Mouse (Mus musculus): ENCODE measurements around the gene Ptpn3. TPM values are rescaled to one million over a fixed set of nuclear protein-coding genes. Genes with fewer than 3 reads are reported as not detected.
"Not testable (repeated sequence)": the region's sequence is repeated elsewhere in the genome, so short reads cannot be mapped to it uniquely, and the experiment has no call there.

Ptpn3 gene
- polyA plus RNA-seq, 1 experiment, result 25.5 TPM

DNA sequence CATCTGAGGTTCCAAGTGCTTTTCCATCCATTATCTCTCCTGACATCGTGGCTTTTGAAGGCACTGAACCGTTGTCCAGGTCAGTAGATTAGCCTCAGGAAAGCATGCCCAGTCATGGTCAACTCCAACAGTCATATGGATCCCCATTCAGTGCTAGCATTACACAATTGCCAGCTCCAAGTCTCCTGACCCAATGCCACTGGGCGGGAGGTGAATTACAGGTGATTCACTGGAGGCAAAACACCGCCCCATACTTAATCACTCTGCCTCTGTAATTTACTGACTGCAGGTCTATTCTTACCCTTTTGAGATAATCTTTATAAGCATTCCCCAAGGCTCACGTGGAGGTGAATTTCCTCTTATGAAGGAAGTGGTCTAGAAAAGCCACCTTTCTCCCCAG, 19.5 kb downstream of the Ptpn3 start:
- no peak overlapping the region for H3K4me3 ChIP-seq (ENCODE audit: insufficient read depth, low read length)
- no peaks in the 10 kb centered on the region for H3K4me1 ChIP-seq (ENCODE audit: control insufficient read depth, insufficient read depth, low read length)
- no peak for TF ChIP-seq CTCF (IDR thresholded peaks at IDR 0.05; ENCODE audit: extremely low read depth, insufficient read depth, low read length)
- no peak overlapping the region for H3K27ac ChIP-seq (ENCODE audit: insufficient read depth, low read length)

- Histone ChIP-seq H3K4me3 (ENCODE audit: insufficient read depth, low read length) (no peak overlapping the region), H3K4me1 (ENCODE audit: control insufficient read depth, insufficient read depth, low read length) (no peaks in the 10 kb centered on the region), H3K27ac (ENCODE audit: insufficient read depth, low read length) (no peak overlapping the region)
- TF ChIP-seq POLR2A (IDR thresholded peaks at IDR 0.05; ENCODE audit: extremely low read depth, insufficient read depth, low read length) (no peak), CTCF (IDR thresholded peaks at IDR 0.05; ENCODE audit: extremely low read depth, insufficient read depth, low read length) (no peak)
Observed at GRCm38 (mm10) chr4:57280888-57281287, 20.7 kb downstream of the Ptpn3 start.

DNA sequence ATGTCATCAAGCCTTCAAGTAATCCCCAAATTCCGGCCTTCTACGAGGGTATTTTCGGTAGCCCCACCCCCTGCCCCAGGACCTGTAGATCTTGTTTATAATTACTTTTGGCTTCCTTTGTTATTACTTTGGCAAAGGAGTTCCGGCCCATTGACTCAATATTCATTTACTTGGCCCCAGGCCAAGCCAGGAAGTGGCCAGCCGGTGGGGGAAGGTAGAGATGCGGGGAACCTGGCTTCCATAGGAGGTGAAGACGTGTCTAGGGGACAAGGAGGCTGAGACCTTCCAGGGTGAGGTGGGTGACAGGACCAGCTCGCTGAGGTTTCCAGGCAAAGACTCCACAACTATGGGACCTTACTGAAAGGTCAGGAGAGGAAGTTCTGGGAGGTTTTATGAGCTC, 22.4 kb downstream of the Ptpn3 start:
- no peak overlapping the region for H3K4me3 ChIP-seq (ENCODE audit: insufficient read depth, low read length)
- no peak overlapping the region for H3K27ac ChIP-seq (ENCODE audit: insufficient read depth, low read length)
- no peak for TF ChIP-seq CTCF (IDR thresholded peaks at IDR 0.05; ENCODE audit: extremely low read depth, insufficient read depth, low read length)
- TF ChIP-seq POLR2A (IDR thresholded peaks at IDR 0.05; ENCODE audit: extremely low read depth, insufficient read depth, low read length), result no peak
- H3K4me1 ChIP-seq (ENCODE audit: control insufficient read depth, insufficient read depth, low read length), result no peaks in the 10 kb centered on the region

DNA sequence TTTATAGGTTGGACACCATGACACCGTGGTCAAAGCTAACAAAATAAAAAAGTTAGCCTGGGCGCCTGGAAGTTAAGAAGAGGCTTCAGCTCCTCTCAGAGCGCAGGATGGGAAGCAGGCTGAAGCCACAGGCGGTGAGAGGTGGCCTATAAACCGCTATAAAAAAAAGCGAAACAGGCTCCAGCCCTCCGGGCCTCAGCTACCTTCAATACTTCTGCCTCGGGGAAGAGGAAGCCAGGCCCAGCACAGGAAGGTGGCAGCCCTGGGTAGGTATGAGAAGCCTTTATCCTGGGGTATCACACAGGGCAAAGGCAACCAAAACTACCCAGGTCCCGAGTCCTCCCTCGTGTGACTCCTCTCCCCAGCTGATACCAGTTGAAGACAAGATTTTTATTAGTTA, 22.8 kb downstream of the Ptpn3 start:
- H3K4me1 ChIP-seq (ENCODE audit: control insufficient read depth, insufficient read depth, low read length), result no peaks in the 10 kb centered on the region
- TF ChIP-seq CTCF (IDR thresholded peaks at IDR 0.05; ENCODE audit: extremely low read depth, insufficient read depth, low read length) (no peak), POLR2A (IDR thresholded peaks at IDR 0.05; ENCODE audit: extremely low read depth, insufficient read depth, low read length) (no peak)
- H3K27ac ChIP-seq (ENCODE audit: insufficient read depth, low read length), result no peak overlapping the region
- no peak overlapping the region for H3K4me3 ChIP-seq (ENCODE audit: insufficient read depth, low read length)

DNA sequence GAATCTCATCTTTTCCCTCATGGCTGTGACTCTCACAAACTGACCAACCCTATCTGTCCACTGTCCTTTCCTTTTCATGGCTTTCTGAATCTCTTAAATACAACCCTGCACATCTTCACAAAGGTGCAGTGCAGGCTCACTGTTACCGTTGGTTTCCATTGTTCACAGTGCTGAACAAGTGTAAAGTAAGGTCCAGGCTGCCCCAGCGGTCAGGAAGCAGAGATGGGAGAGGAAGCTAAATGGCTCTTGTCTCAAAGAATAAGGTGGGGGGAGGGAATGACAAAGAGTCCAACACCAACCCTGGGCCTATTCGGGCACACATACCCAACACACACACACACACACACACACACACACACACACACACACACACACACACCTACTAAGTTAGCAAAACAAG, 24.0 kb downstream of the Ptpn3 start:
- TF ChIP-seq POLR2A (IDR thresholded peaks at IDR 0.05; ENCODE audit: extremely low read depth, insufficient read depth, low read length), result no peak
- TF ChIP-seq CTCF (IDR thresholded peaks at IDR 0.05; ENCODE audit: extremely low read depth, insufficient read depth, low read length), result no peak
- no peak overlapping the region for H3K4me3 ChIP-seq (ENCODE audit: insufficient read depth, low read length)
- no peak overlapping the region for H3K27ac ChIP-seq (ENCODE audit: insufficient read depth, low read length)
- H3K4me1 ChIP-seq (ENCODE audit: control insufficient read depth, insufficient read depth, low read length), result no peaks in the 10 kb centered on the region

- Histone ChIP-seq H3K4me1 (ENCODE audit: control insufficient read depth, insufficient read depth, low read length) (no peaks in the 10 kb centered on the region), H3K27ac (ENCODE audit: insufficient read depth, low read length) (no peak overlapping the region), H3K4me3 (ENCODE audit: insufficient read depth, low read length) (no peak overlapping the region)
- TF ChIP-seq CTCF (IDR thresholded peaks at IDR 0.05; ENCODE audit: extremely low read depth, insufficient read depth, low read length), result peak; percentile 95
- no peak for TF ChIP-seq POLR2A (IDR thresholded peaks at IDR 0.05; ENCODE audit: extremely low read depth, insufficient read depth, low read length)
Observed at GRCm38 (mm10) chr4:57275116-57275743, 26.4 kb downstream of the Ptpn3 start.

- Histone ChIP-seq H3K27ac (ENCODE audit: insufficient read depth, low read length) (no peak overlapping the region), H3K4me3 (ENCODE audit: insufficient read depth, low read length) (no peak overlapping the region), H3K4me1 (ENCODE audit: control insufficient read depth, insufficient read depth, low read length) (no peaks in the 10 kb centered on the region)
- TF ChIP-seq POLR2A (IDR thresholded peaks at IDR 0.05; ENCODE audit: extremely low read depth, insufficient read depth, low read length) (no peak), CTCF (IDR thresholded peaks at IDR 0.05; ENCODE audit: extremely low read depth, insufficient read depth, low read length) (no peak)
Observed at GRCm38 (mm10) chr4:57273532-57274502, 27.8 kb downstream of the Ptpn3 start.

DNA sequence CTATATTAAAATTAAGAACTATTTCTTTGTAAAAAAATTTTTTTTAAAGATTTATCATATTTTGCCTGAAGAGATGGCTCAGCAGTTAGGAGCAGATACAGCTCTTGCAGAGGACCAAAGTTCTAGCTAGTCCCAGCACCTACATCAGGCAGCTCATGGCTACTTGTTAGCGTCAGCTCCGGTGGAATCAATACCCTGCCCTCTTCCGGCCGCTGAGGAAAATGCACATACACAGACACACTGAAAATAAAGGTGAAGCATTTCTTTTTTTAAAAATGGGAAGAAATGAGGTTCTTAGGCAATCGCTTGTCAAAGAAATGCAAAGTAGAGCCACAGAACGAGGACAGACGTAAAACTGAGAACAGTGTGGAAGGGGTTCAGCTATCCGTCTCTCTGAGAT, 30.6 kb downstream of the Ptpn3 start:
- Histone ChIP-seq H3K4me1 (ENCODE audit: control insufficient read depth, insufficient read depth, low read length) (no peaks in the 10 kb centered on the region), H3K4me3 (ENCODE audit: insufficient read depth, low read length) (no peak overlapping the region), H3K27ac (ENCODE audit: insufficient read depth, low read length) (no peak overlapping the region)
- TF ChIP-seq POLR2A (IDR thresholded peaks at IDR 0.05; ENCODE audit: extremely low read depth, insufficient read depth, low read length) (no peak), CTCF (IDR thresholded peaks at IDR 0.05; ENCODE audit: extremely low read depth, insufficient read depth, low read length) (no peak)

- H3K4me1 ChIP-seq (ENCODE audit: control insufficient read depth, insufficient read depth, low read length); H3K27ac ChIP-seq (ENCODE audit: insufficient read depth, low read length): not testable (repeated sequence)
Observed at GRCm38 (mm10) chr4:57270489-57270888, 31.1 kb downstream of the Ptpn3 start.

DNA sequence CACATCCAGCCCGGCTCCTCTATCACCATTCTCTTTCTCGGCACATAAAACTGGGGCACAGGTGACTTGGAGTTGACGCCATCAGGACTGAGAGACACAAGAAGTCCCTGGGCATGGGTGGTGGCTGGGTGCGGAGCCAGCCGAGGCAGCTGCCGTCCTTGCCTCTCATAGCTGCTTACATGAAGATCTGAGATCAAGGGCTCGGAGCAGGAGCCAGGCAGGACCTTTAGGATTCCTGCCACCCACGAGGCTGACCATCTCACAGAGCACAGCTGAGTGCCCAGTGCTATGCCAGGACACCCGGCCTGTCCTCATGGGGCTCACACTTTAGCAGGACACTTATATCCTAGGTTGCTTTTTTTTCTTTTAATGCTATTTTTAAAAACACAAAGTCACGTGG, 32.3 kb downstream of the Ptpn3 start:
- no peak overlapping the region for H3K27ac ChIP-seq (ENCODE audit: insufficient read depth, low read length)
- H3K4me3 ChIP-seq (ENCODE audit: insufficient read depth, low read length), result no peak overlapping the region
- no peak for TF ChIP-seq POLR2A (IDR thresholded peaks at IDR 0.05; ENCODE audit: extremely low read depth, insufficient read depth, low read length)
- no peak for TF ChIP-seq CTCF (IDR thresholded peaks at IDR 0.05; ENCODE audit: extremely low read depth, insufficient read depth, low read length)
- no peaks in the 10 kb centered on the region for H3K4me1 ChIP-seq (ENCODE audit: control insufficient read depth, insufficient read depth, low read length)

More at GRCm38 (mm10) chr4:57270489-57270888, 31.1 kb downstream of the Ptpn3 start:
- H3K4me3 ChIP-seq (ENCODE audit: insufficient read depth, low read length), result not testable (repeated sequence)
